Mouse (Mus musculus): Measurements from ENCODE around the gene Ube3b. TPM values are rescaled to one million over a fixed set of nuclear protein-coding genes. Genes with fewer than 3 reads are reported as not detected.

Ube3b gene
- polyA plus RNA-seq (2011; ENCODE audit: insufficient read depth, insufficient read length, low read depth, missing spikeins): 39.2 and 43.0 TPM in 2 replicates

DNA sequence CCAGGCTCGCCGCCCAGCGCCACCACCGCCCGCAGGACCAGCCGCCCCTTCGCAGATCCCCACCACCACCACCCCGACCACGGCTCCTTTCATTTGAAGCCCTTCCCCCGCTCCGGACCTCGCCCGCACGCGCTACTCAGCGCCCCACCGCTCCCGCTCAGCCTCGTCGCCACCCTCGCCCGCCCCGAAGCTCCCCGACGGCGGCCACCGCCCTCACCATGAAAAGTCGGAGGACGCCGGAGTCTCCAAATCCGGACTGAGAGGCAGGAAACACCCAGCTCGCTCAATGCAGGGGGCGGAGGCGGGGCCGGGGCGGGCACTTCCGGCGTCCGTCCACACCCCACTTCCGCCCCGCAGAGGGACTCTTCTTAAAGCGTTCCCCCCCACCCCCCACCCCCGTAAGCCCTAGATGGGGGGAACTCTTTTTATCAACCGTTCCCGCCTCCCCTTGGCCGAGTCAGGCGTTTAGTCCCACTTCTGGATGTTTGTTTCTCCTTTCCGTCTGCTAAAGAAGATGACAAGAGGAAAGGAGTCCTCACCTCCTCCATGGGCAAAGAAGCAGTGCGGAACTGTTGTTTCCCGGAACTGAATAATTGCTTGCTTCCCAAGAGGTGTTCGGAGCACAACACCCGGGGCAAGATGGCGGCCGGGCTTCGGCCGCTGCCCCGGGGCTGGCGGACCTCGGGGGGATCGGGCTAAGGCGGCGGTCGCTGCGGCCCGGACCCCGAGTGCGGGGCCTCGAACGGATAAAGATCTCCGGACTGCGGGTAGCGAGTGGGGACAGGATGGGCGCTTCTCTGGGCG is at the start of gene Ube3b, which contains the start of gene Kctd10:
Ube3b (plus strand) TSS at position 399 of the 804 bp plus-strand sequence.
Kctd10 (minus strand) TSS at position 300 of the 804 bp plus-strand sequence.
- no peaks in the 10 kb centered on the region for H3K9me3 ChIP-seq (replicated peaks; ENCODE audit: control insufficient read depth, insufficient read depth, low read length, poor library complexity, severe bottlenecking)
- no peaks in the 10 kb centered on the region for H3K27me3 ChIP-seq (ENCODE audit: control insufficient read depth, insufficient read depth, low read length, poor library complexity, severe bottlenecking)
- peak within 1 kb of the TSS; percentile 99 for H3K9ac ChIP-seq (ENCODE audit: low read depth, poor library complexity, severe bottlenecking)
- H3K4me3 ChIP-seq (ENCODE audit: low read depth, low read length): peak within 1 kb of the TSS; percentile 99
- no peaks in the 10 kb centered on the region for H3K4me1 ChIP-seq (ENCODE audit: control insufficient read depth, insufficient read depth, low read length)
- 0 out of 2 replicates have a peak, but pooled peaks cover 5% of the 10 kb centered on the region for H3K36me3 ChIP-seq (ENCODE audit: control insufficient read depth, insufficient read depth, low read length, poor library complexity, severe bottlenecking)
- peak; percentile 23 for TF ChIP-seq POLR2A (IDR thresholded peaks at IDR 0.05; ENCODE audit: insufficient read depth, low read length)
- no peak for TF ChIP-seq CTCF (IDR thresholded peaks at IDR 0.05; ENCODE audit: low read depth, low read length)
- H3K27ac ChIP-seq (ENCODE audit: insufficient read depth, low read length): 0 out of 2 replicates have a peak within 1 kb of the TSS, but pooled peaks have one; percentile 53

DNA sequence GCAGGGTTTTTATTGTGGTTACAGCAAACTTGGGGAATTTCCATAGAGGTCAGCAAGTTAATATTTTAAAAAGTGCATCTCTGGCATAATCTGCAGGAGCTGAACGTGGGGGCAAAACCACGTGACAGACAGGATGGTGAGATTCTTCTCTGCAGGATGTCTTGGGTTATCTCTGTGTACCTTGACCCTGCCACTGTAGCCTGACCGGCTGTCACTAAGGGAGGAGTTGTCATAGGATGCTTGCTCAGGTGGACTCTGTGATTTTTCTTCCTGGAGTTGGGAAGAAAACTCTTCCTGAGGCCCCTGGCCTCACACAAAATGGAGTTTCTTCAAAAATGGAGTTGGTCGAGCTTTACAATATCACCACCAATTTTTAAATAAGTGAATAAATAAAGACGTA is 37.4 kb upstream of the Ube3b start:
- Histone ChIP-seq H3K36me3 (ENCODE audit: control insufficient read depth, insufficient read depth, low read length, poor library complexity, severe bottlenecking) (no peaks in the 10 kb centered on the region), H3K27ac (ENCODE audit: insufficient read depth, low read length) (no peak overlapping the region), H3K9me3 (replicated peaks; ENCODE audit: control insufficient read depth, insufficient read depth, low read length, poor library complexity, severe bottlenecking) (no peaks in the 10 kb centered on the region), H3K4me3 (ENCODE audit: low read depth, low read length) (no peak overlapping the region), H3K4me1 (ENCODE audit: control insufficient read depth, insufficient read depth, low read length) (no peaks in the 10 kb centered on the region), H3K9ac (ENCODE audit: low read depth, poor library complexity, severe bottlenecking) (no peak overlapping the region), H3K27me3 (ENCODE audit: control insufficient read depth, insufficient read depth, low read length, poor library complexity, severe bottlenecking) (no peaks in the 10 kb centered on the region)
- TF ChIP-seq EP300 (IDR thresholded peaks at IDR 0.05; ENCODE audit: insufficient read depth, low read depth, low read length) (no peak), CTCF (IDR thresholded peaks at IDR 0.05; ENCODE audit: low read depth, low read length) (no peak), POLR2A (IDR thresholded peaks at IDR 0.05; ENCODE audit: insufficient read depth, low read length) (no peak)

DNA sequence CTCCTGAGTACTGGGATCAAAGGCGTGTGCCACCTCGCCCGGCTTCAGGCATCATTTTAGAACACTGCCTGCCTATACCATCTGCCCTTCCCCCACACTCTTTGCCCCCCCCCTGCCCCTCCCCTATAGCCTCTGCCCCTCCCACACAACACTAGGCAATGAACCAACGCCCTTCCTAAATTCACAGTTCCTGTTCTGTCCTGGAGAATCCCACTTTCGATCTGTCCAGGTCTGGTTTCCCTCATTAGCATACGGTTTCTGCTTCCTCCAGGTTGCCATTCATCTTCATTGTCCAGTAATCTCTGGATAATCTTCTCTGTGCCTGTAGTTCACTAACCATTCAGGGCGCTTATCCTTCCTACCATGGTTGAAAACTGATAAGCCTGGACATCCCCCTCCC is 36.8 kb upstream of the Ube3b start:
- H3K9ac ChIP-seq (ENCODE audit: low read depth, poor library complexity, severe bottlenecking): no peak overlapping the region
- TF ChIP-seq CTCF (IDR thresholded peaks at IDR 0.05; ENCODE audit: low read depth, low read length): no peak
- TF ChIP-seq EP300 (IDR thresholded peaks at IDR 0.05; ENCODE audit: insufficient read depth, low read depth, low read length): no peak
- TF ChIP-seq POLR2A (IDR thresholded peaks at IDR 0.05; ENCODE audit: insufficient read depth, low read length): no peak
- no peaks in the 10 kb centered on the region for H3K27me3 ChIP-seq (ENCODE audit: control insufficient read depth, insufficient read depth, low read length, poor library complexity, severe bottlenecking)
- H3K27ac ChIP-seq (ENCODE audit: insufficient read depth, low read length): no peak overlapping the region; the same call in 1 of the 2 replicates
- H3K9me3 ChIP-seq (replicated peaks; ENCODE audit: control insufficient read depth, insufficient read depth, low read length, poor library complexity, severe bottlenecking): no peaks in the 10 kb centered on the region
- H3K36me3 ChIP-seq (ENCODE audit: control insufficient read depth, insufficient read depth, low read length, poor library complexity, severe bottlenecking): no peaks in the 10 kb centered on the region
- H3K4me3 ChIP-seq (ENCODE audit: low read depth, low read length): no peak overlapping the region
- no peaks in the 10 kb centered on the region for H3K4me1 ChIP-seq (ENCODE audit: control insufficient read depth, insufficient read depth, low read length)

DNA sequence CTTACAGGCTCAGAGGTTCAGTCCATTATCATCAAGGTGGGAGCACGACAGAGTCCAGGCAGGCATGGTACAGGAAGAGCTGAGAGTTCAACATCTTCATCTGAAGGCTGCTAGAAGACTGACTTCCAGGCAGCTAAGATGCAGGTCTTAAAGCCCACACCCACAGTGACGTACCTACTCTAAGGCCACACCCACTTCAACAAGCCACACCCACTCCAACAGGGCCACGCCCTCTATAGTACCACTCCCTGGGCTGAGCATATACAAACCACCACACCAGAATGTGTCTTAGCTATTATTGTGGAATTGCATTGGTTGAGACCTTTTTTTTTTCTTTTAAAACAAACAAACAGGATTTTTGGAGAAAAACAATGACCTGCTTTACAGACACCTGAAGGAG is 34.9 kb upstream of the Ube3b start:
- Histone ChIP-seq H3K27me3 (ENCODE audit: control insufficient read depth, insufficient read depth, low read length, poor library complexity, severe bottlenecking) (no peaks in the 10 kb centered on the region), H3K4me3 (ENCODE audit: low read depth, low read length) (no peak overlapping the region), H3K9me3 (replicated peaks; ENCODE audit: control insufficient read depth, insufficient read depth, low read length, poor library complexity, severe bottlenecking) (no peaks in the 10 kb centered on the region), H3K9ac (ENCODE audit: low read depth, poor library complexity, severe bottlenecking) (no peak overlapping the region), H3K4me1 (ENCODE audit: control insufficient read depth, insufficient read depth, low read length) (no peaks in the 10 kb centered on the region), H3K27ac (ENCODE audit: insufficient read depth, low read length) (no peak overlapping the region), H3K36me3 (ENCODE audit: control insufficient read depth, insufficient read depth, low read length, poor library complexity, severe bottlenecking) (no peaks in the 10 kb centered on the region)
- no peak for TF ChIP-seq CTCF (IDR thresholded peaks at IDR 0.05; ENCODE audit: low read depth, low read length)
- TF ChIP-seq EP300 (IDR thresholded peaks at IDR 0.05; ENCODE audit: insufficient read depth, low read depth, low read length): no peak
- TF ChIP-seq POLR2A (IDR thresholded peaks at IDR 0.05; ENCODE audit: insufficient read depth, low read length): no peak

DNA sequence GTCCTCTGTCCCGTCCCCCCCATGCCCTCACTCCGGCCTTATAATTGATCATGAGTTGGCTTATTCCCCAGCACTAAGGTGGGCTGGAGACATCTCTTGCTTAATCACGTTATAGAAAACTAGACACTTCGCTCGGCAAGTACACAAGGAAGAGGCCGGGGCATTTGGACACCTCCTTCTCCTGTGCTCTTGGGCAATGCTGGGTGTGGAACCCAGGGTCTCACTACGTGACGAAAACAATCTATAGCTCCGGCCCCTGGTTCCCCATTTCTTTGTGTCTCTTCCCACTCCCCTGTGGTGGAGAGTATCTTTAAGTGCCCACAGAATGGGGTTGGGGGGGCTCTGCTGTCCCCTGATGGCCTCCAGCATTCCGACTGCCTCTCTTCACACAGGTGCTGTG is 33.4 kb upstream of the Ube3b start:
- Histone ChIP-seq H3K27me3 (ENCODE audit: control insufficient read depth, insufficient read depth, low read length, poor library complexity, severe bottlenecking) (no peaks in the 10 kb centered on the region), H3K4me1 (ENCODE audit: control insufficient read depth, insufficient read depth, low read length) (no peaks in the 10 kb centered on the region), H3K36me3 (ENCODE audit: control insufficient read depth, insufficient read depth, low read length, poor library complexity, severe bottlenecking) (no peaks in the 10 kb centered on the region), H3K27ac (ENCODE audit: insufficient read depth, low read length) (no peak overlapping the region), H3K9ac (ENCODE audit: low read depth, poor library complexity, severe bottlenecking) (no peak overlapping the region), H3K4me3 (ENCODE audit: low read depth, low read length) (no peak overlapping the region), H3K9me3 (replicated peaks; ENCODE audit: control insufficient read depth, insufficient read depth, low read length, poor library complexity, severe bottlenecking) (no peaks in the 10 kb centered on the region)
- TF ChIP-seq EP300 (IDR thresholded peaks at IDR 0.05; ENCODE audit: insufficient read depth, low read depth, low read length) (no peak), CTCF (IDR thresholded peaks at IDR 0.05; ENCODE audit: low read depth, low read length) (no peak), POLR2A (IDR thresholded peaks at IDR 0.05; ENCODE audit: insufficient read depth, low read length) (no peak)

DNA sequence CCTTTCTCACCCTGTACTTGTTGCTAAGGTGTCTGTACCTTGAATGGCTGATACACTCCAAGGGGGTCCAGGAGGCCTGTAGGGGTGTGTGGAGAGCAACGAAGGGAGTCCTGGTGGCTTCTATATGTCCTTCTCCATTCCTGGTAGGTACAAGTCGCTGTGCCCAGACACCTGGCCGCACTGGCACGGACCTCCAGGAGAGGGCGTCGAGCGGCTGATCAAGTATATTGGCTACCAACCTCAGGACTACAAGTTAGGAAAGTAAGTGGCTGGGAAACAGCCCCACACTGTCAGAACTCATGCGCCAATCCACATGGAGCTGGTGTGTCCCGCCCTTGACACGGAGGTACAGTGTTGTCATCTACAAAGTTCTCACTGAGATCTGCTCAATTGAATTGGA is 28.9 kb upstream of the Ube3b start:
- TF ChIP-seq EP300 (IDR thresholded peaks at IDR 0.05; ENCODE audit: insufficient read depth, low read depth, low read length): no peak
- no peak for TF ChIP-seq POLR2A (IDR thresholded peaks at IDR 0.05; ENCODE audit: insufficient read depth, low read length)
- TF ChIP-seq CTCF (IDR thresholded peaks at IDR 0.05; ENCODE audit: low read depth, low read length): peak; percentile 66
- Histone ChIP-seq H3K4me3 (ENCODE audit: low read depth, low read length) (no peak overlapping the region), H3K9ac (ENCODE audit: low read depth, poor library complexity, severe bottlenecking) (no peak overlapping the region), H3K36me3 (ENCODE audit: control insufficient read depth, insufficient read depth, low read length, poor library complexity, severe bottlenecking) (no peaks in the 10 kb centered on the region), H3K9me3 (replicated peaks; ENCODE audit: control insufficient read depth, insufficient read depth, low read length, poor library complexity, severe bottlenecking) (no peaks in the 10 kb centered on the region), H3K27ac (ENCODE audit: insufficient read depth, low read length) (no peak overlapping the region), H3K27me3 (ENCODE audit: control insufficient read depth, insufficient read depth, low read length, poor library complexity, severe bottlenecking) (no peaks in the 10 kb centered on the region), H3K4me1 (ENCODE audit: control insufficient read depth, insufficient read depth, low read length) (no peaks in the 10 kb centered on the region)
